Mouse (Mus musculus) E14TG2a.4 (cell line): ENCODE measurements around the gene A430005L14Rik.
"Not testable (repeated sequence)": the region's sequence is repeated elsewhere in the genome, so short reads cannot be mapped to it uniquely, and the experiment has no call there.

ENCODE experiments used
- H3K27me3 ChIP-seq: 2 replicates; pipeline ENCODE4 v1.6.1; 2014; ENCODE audit warnings: low read length, control low read depth; ENCODE audit not compliant: insufficient read depth
- H3K36me3 ChIP-seq: 2 replicates; pipeline ENCODE4 v1.6.1; 2014; ENCODE audit warnings: low read length, control low read depth; ENCODE audit not compliant: insufficient read depth
- H3K4me1 ChIP-seq: replicated peaks from 2 replicates; pipeline ENCODE4 v1.6.1; 2014; ENCODE audit warnings: low read depth, low read length, control low read depth
- H3K4me3 ChIP-seq: replicated peaks from 2 replicates; pipeline ENCODE4 v1.5.1; 2014; ENCODE audit warnings: mild to moderate bottlenecking, low read length
- H3K9me3 ChIP-seq: 2 replicates; pipeline ENCODE4 v1.6.1; 2014; ENCODE audit warnings: low read length, control low read depth
- CTCF ChIP-seq: conservative IDR thresholded peaks from 2 replicates; pipeline ENCODE4 v1.5.1; 2014; ENCODE audit warnings: low read length
- NANOG ChIP-seq: IDR thresholded peaks from 2 replicates; pipeline ENCODE4 v1.6.1; 2014; ENCODE audit warnings: borderline replicate concordance, low read length, mixed read lengths
- POU5F1 ChIP-seq: IDR thresholded peaks from 2 replicates; pipeline ENCODE4 v1.6.1; 2014; ENCODE audit warnings: low read length, borderline replicate concordance

A430005L14Rik gene

GRCm38 (mm10) chr4:153956569-153957405 lies at the start of gene A430005L14Rik:
TSS of gene A430005L14Rik (plus strand) at chr4:153957237.
- peak within 1 kb of the TSS; percentile 97 for H3K4me3 ChIP-seq
- TF ChIP-seq CTCF (no peak), NANOG (no peak)
- peaks cover 47% of the 10 kb centered on the region for H3K4me1 ChIP-seq
- H3K27me3 ChIP-seq = 0 out of 2 replicates have a peak, but pooled peaks cover 4% of the 10 kb centered on the region
- no peaks in the 10 kb centered on the region for H3K9me3 ChIP-seq
- peaks cover 34% of the 10 kb centered on the region for H3K36me3 ChIP-seq

- Histone ChIP-seq H3K9me3 (peaks cover 6% of the 10 kb centered on the region), H3K36me3 (no peaks in the 10 kb centered on the region)
Measured at GRCm38 (mm10) chr4:153907573-153907972, 49.5 kb upstream of the A430005L14Rik start.

GRCm38 (mm10) chr4:153913635-153914034 lies 43.4 kb upstream of the A430005L14Rik start:
- Histone ChIP-seq H3K4me1 (peaks cover 19% of the 10 kb centered on the region), H3K27me3 (peaks cover 12% of the 10 kb centered on the region; the same call in 1 of the 2 replicates), H3K36me3 (no peaks in the 10 kb centered on the region), H3K4me3 (no peak overlapping the region), H3K9me3 (peaks cover 6% of the 10 kb centered on the region)
- TF ChIP-seq POU5F1 (no peak), NANOG (no peak), CTCF (peak; percentile 61)

More at GRCm38 (mm10) chr4:153907573-153907972, 49.5 kb upstream of the A430005L14Rik start:
- H3K4me3 ChIP-seq = no peak overlapping the region
- no peak for TF ChIP-seq NANOG
- TF ChIP-seq POU5F1 = no peak
- no peak for TF ChIP-seq CTCF
- peaks cover 50% of the 10 kb centered on the region for H3K27me3 ChIP-seq
- H3K4me1 ChIP-seq = no peaks in the 10 kb centered on the region

- Histone ChIP-seq H3K9me3 (no peaks in the 10 kb centered on the region), H3K4me3 (no peak overlapping the region), H3K27me3 (peaks cover 24% of the 10 kb centered on the region), H3K4me1 (peaks cover 19% of the 10 kb centered on the region), H3K36me3 (no peaks in the 10 kb centered on the region)
- no peak for TF ChIP-seq NANOG
- TF ChIP-seq POU5F1 = no peak
- TF ChIP-seq CTCF = no peak
Measured at GRCm38 (mm10) chr4:153917773-153918500, 39.1 kb upstream of the A430005L14Rik start.

- H3K9me3 ChIP-seq = no peaks in the 10 kb centered on the region
- H3K36me3 ChIP-seq = no peaks in the 10 kb centered on the region
- peaks cover 13% of the 10 kb centered on the region for H3K4me1 ChIP-seq
- H3K4me3 ChIP-seq = no peak overlapping the region
- H3K27me3 ChIP-seq = peaks cover 27% of the 10 kb centered on the region
- TF ChIP-seq POU5F1 (no peak), CTCF (no peak), NANOG (no peak)
Measured at GRCm38 (mm10) chr4:153920517-153921233, 36.4 kb upstream of the A430005L14Rik start.

- H3K4me3 ChIP-seq, H3K36me3 ChIP-seq, H3K9me3 ChIP-seq: not testable (repeated sequence)
- peaks cover 27% of the 10 kb centered on the region for H3K27me3 ChIP-seq
- 0 out of 2 replicates have a peak, but pooled peaks have one; percentile 9 for TF ChIP-seq CTCF
- peaks cover 13% of the 10 kb centered on the region for H3K4me1 ChIP-seq
Measured at GRCm38 (mm10) chr4:153922090-153922489, 34.9 kb upstream of the A430005L14Rik start.

- H3K9me3 ChIP-seq = no peaks in the 10 kb centered on the region
- no peak for TF ChIP-seq CTCF
- no peak for TF ChIP-seq POU5F1
- no peak for TF ChIP-seq NANOG
- H3K4me1 ChIP-seq = peaks cover 10% of the 10 kb centered on the region
- H3K36me3 ChIP-seq = no peaks in the 10 kb centered on the region
- no peak overlapping the region for H3K4me3 ChIP-seq
- peaks cover 5% of the 10 kb centered on the region; the same call in 1 of the 2 replicates for H3K27me3 ChIP-seq
Measured at GRCm38 (mm10) chr4:153928772-153929299, 28.2 kb upstream of the A430005L14Rik start.

GRCm38 (mm10) chr4:153929425-153929824 lies 27.6 kb upstream of the A430005L14Rik start:
- Histone ChIP-seq H3K36me3 (no peaks in the 10 kb centered on the region), H3K4me3 (no peak overlapping the region), H3K4me1 (peaks cover 10% of the 10 kb centered on the region), H3K27me3 (0 out of 2 replicates have a peak, but pooled peaks cover 4% of the 10 kb centered on the region), H3K9me3 (no peaks in the 10 kb centered on the region)
- TF ChIP-seq CTCF (no peak), NANOG (no peak), POU5F1 (no peak)
